Mouse (Mus musculus) lung, embryonic 16.5 days (tissue): ENCODE data around the gene Clk1. TPM values are rescaled to one million over a fixed set of nuclear protein-coding genes. Genes with fewer than 3 reads are reported as not detected.

Source experiments
- ATAC-seq: fragments of 200-750 bp; cut with Nextera tagmentation; 2 replicates; pipeline ENCODE4 v1.8.0; 2017; ENCODE audit warnings: low read depth, mild to moderate bottlenecking, moderate library complexity
- H3K27ac ChIP-seq: fragments of 300-500 bp; sonication (generic); 2 replicates; pipeline ENCODE4 v1.5.1; 2014; ENCODE audit warnings: mild to moderate bottlenecking, control low read depth, low read length
- H3K27me3 ChIP-seq: fragments of 300-500 bp; sonication (generic); 2 replicates; pipeline ENCODE4 v1.6.1; 2014; ENCODE audit warnings: low read depth, low read length, mixed read lengths; ENCODE audit not compliant: control insufficient read depth, insufficient read depth
- H3K36me3 ChIP-seq: fragments of 300-500 bp; sonication (generic); 2 replicates; pipeline ENCODE4 v1.6.1; 2014; ENCODE audit warnings: low read length; ENCODE audit not compliant: control insufficient read depth, insufficient read depth
- H3K4me1 ChIP-seq: fragments of 300-500 bp; sonication (generic); replicated peaks from 2 replicates; pipeline ENCODE4 v1.6.1; 2014; ENCODE audit warnings: low read length, mixed read lengths; ENCODE audit not compliant: control insufficient read depth, insufficient read depth
- H3K4me2 ChIP-seq: fragments of 300-500 bp; sonication (generic); 2 replicates; pipeline ENCODE4 v1.6.1; 2014; ENCODE audit warnings: low read depth, low read length, control low read depth
- H3K4me3 ChIP-seq: fragments of 300-500 bp; sonication (generic); 2 replicates; pipeline ENCODE4 v1.5.1; 2014; ENCODE audit warnings: mild to moderate bottlenecking, low read length, control low read depth
- H3K9ac ChIP-seq: fragments of 300-500 bp; sonication (generic); 2 replicates; pipeline ENCODE4 v1.6.1; 2014; ENCODE audit warnings: low read length, control low read depth
- H3K9me3 ChIP-seq: fragments of 300-500 bp; sonication (generic); 2 replicates; pipeline ENCODE4 v1.6.1; 2016; ENCODE audit warnings: low read length; ENCODE audit not compliant: control insufficient read depth
- WGBS: fragments of 180-500 bp; shearing (Covaris S2); extraction: QIAGEN DNeasy Blood & Tissue Kit; methylation state at CpG from one replicate; pipeline ENCODE4 v1.1.7; 2014; 5-methylcytosine and 5-hydroxymethylcytosine counted together
- polyA plus RNA-seq: library from polyadenylated mRNA; unstranded; fragments of >200 nt; fragmentation: Nextera tagmentation; extraction: Ambion mirVana; gene quantifications from 2 replicates; pipeline ENCODE4 v1.2.1, GENCODE M21; 2015

Gene Clk1
- polyA plus RNA-seq, 1 experiment from 2014 or later: 205 TPM

- WGBS: 11% methylated on average over 1 of the region's 1 CpGs
- H3K4me1 ChIP-seq: 0 out of 2 replicates have a peak, but pooled peaks cover 2% of the 10 kb centered on the region
- H3K27ac ChIP-seq: no peak overlapping the region
- peaks cover 77% of the 10 kb centered on the region for H3K36me3 ChIP-seq
- ATAC-seq: no peak
- H3K27me3 ChIP-seq: no peaks in the 10 kb centered on the region
- no peak overlapping the region for H3K9ac ChIP-seq
- no peaks in the 10 kb centered on the region for H3K9me3 ChIP-seq
- H3K4me2 ChIP-seq: no peak overlapping the region
- no peak overlapping the region for H3K4me3 ChIP-seq
Measured at GRCm38 (mm10) chr1:58415442-58415841, 8.4 kb downstream of the Clk1 start.

GRCm38 (mm10) chr1:58410776-58411175 is 13.1 kb downstream of the Clk1 start:
- H3K36me3 ChIP-seq: peaks cover 55% of the 10 kb centered on the region
- 85% methylated on average over 7 of the region's 7 CpGs for WGBS
- no peaks in the 10 kb centered on the region for H3K4me1 ChIP-seq
- no peak overlapping the region for H3K4me3 ChIP-seq
- no peaks in the 10 kb centered on the region for H3K9me3 ChIP-seq
- no peak for ATAC-seq
- H3K27ac ChIP-seq: no peak overlapping the region
- no peak overlapping the region for H3K9ac ChIP-seq
- no peak overlapping the region for H3K4me2 ChIP-seq
- H3K27me3 ChIP-seq: no peaks in the 10 kb centered on the region

- no peak overlapping the region for H3K4me2 ChIP-seq
- no peaks in the 10 kb centered on the region for H3K4me1 ChIP-seq
- H3K36me3 ChIP-seq: peaks cover 54% of the 10 kb centered on the region
- H3K9me3 ChIP-seq: no peaks in the 10 kb centered on the region
- no peak overlapping the region for H3K9ac ChIP-seq
- H3K27ac ChIP-seq: no peak overlapping the region
- no peaks in the 10 kb centered on the region for H3K27me3 ChIP-seq
- no peak overlapping the region for H3K4me3 ChIP-seq
- ATAC-seq: no peak
- WGBS: 66% methylated on average over 3 of the region's 3 CpGs
Measured at GRCm38 (mm10) chr1:58410198-58410588, 13.7 kb downstream of the Clk1 start.

GRCm38 (mm10) chr1:58409553-58410197 is 14.2 kb downstream of the Clk1 start:
- no peak overlapping the region for H3K9ac ChIP-seq
- H3K9me3 ChIP-seq: no peaks in the 10 kb centered on the region
- ATAC-seq: 0 out of 2 replicates have a peak, but pooled peaks have one; percentile 23
- H3K4me2 ChIP-seq: no peak overlapping the region
- H3K4me1 ChIP-seq: no peaks in the 10 kb centered on the region
- no peak overlapping the region for H3K4me3 ChIP-seq
- no peaks in the 10 kb centered on the region for H3K27me3 ChIP-seq
- H3K36me3 ChIP-seq: peaks cover 51% of the 10 kb centered on the region
- WGBS: 66% methylated on average over 5 of the region's 5 CpGs
- no peak overlapping the region for H3K27ac ChIP-seq

- Histone ChIP-seq H3K27ac (no peak overlapping the region), H3K36me3 (peaks cover 44% of the 10 kb centered on the region), H3K27me3 (no peaks in the 10 kb centered on the region), H3K4me2 (no peak overlapping the region), H3K4me3 (no peak overlapping the region), H3K9me3 (no peaks in the 10 kb centered on the region), H3K4me1 (no peaks in the 10 kb centered on the region), H3K9ac (no peak overlapping the region)
- 83% methylated on average over 6 of the region's 6 CpGs for WGBS
- ATAC-seq: no peak
Measured at GRCm38 (mm10) chr1:58408141-58408540, 15.7 kb downstream of the Clk1 start.

- Histone ChIP-seq H3K36me3 (peaks cover 45% of the 10 kb centered on the region), H3K4me2 (no peak overlapping the region), H3K27ac (no peak overlapping the region), H3K27me3 (no peaks in the 10 kb centered on the region), H3K4me1 (no peaks in the 10 kb centered on the region), H3K9me3 (no peaks in the 10 kb centered on the region), H3K4me3 (no peak overlapping the region), H3K9ac (no peak overlapping the region)
- no peak for ATAC-seq
- 95% methylated on average over 7 of the region's 7 CpGs for WGBS
Measured at GRCm38 (mm10) chr1:58407321-58407720, 16.5 kb downstream of the Clk1 start.

GRCm38 (mm10) chr1:58403745-58404144 is 20.1 kb downstream of the Clk1 start:
- Histone ChIP-seq H3K27me3 (no peaks in the 10 kb centered on the region), H3K4me3 (no peak overlapping the region), H3K4me2 (no peak overlapping the region), H3K9ac (no peak overlapping the region), H3K9me3 (no peaks in the 10 kb centered on the region), H3K36me3 (peaks cover 50% of the 10 kb centered on the region), H3K4me1 (no peaks in the 10 kb centered on the region), H3K27ac (no peak overlapping the region)
- 89% methylated on average over 5 of the region's 5 CpGs for WGBS
- ATAC-seq: no peak

GRCm38 (mm10) chr1:58401396-58401795 is 22.5 kb downstream of the Clk1 start:
- H3K4me1 ChIP-seq: no peaks in the 10 kb centered on the region
- H3K4me3 ChIP-seq: no peak overlapping the region
- no peaks in the 10 kb centered on the region for H3K27me3 ChIP-seq
- ATAC-seq: no peak
- no peak overlapping the region for H3K27ac ChIP-seq
- H3K36me3 ChIP-seq: peaks cover 61% of the 10 kb centered on the region
- 89% methylated on average over 6 of the region's 6 CpGs for WGBS
- H3K9ac ChIP-seq: no peak overlapping the region
- no peaks in the 10 kb centered on the region for H3K9me3 ChIP-seq
- H3K4me2 ChIP-seq: no peak overlapping the region

- no peak for ATAC-seq
- Histone ChIP-seq H3K27ac (no peak overlapping the region), H3K36me3 (peaks cover 57% of the 10 kb centered on the region), H3K4me1 (peaks cover 4% of the 10 kb centered on the region; the same call in 1 of the 2 replicates), H3K9me3 (no peaks in the 10 kb centered on the region), H3K4me2 (no peak overlapping the region), H3K27me3 (no peaks in the 10 kb centered on the region), H3K4me3 (no peak overlapping the region), H3K9ac (no peak overlapping the region)
- WGBS: 95% methylated on average over 6 of the region's 6 CpGs
Measured at GRCm38 (mm10) chr1:58397731-58398130, 26.1 kb downstream of the Clk1 start.

GRCm38 (mm10) chr1:58396179-58396578 is 27.7 kb downstream of the Clk1 start:
- ATAC-seq: no peak
- Histone ChIP-seq H3K27me3 (no peaks in the 10 kb centered on the region), H3K27ac (no peak overlapping the region), H3K36me3 (peaks cover 43% of the 10 kb centered on the region), H3K4me2 (no peak overlapping the region), H3K4me1 (peaks cover 10% of the 10 kb centered on the region), H3K4me3 (no peak overlapping the region), H3K9ac (no peak overlapping the region), H3K9me3 (no peaks in the 10 kb centered on the region)
- WGBS: 93% methylated on average over 1 of the region's 1 CpGs
